Mouse (Mus musculus): ENCODE measurements around the gene Rrbp1.

Rrbp1 gene

GRCm38 (mm10) chr2:144007211-144007610 is 3.9 kb downstream of the Rrbp1 start:
- in situ Hi-C loops (cut with MboI, MseI) = no loop called here

- in situ Hi-C loops (cut with MboI, MseI) = no loop called here
These were observed 4.4 kb downstream of the Rrbp1 start for GRCm38 (mm10) chr2:144006686-144007085.

- in situ Hi-C loops (cut with MboI, MseI) = no loop called here
These were observed 5.7 kb downstream of the Rrbp1 start for GRCm38 (mm10) chr2:144005166-144005955.

- in situ Hi-C loops (cut with MboI, MseI) = loop anchor here in 1 of 2 experiments (5.0 kb wide), 1 partner anchor 229 kb away; no protein-coding TSS in a partner anchor
These were observed 7.5 kb downstream of the Rrbp1 start for GRCm38 (mm10) chr2:144003544-144003943.

DNA sequence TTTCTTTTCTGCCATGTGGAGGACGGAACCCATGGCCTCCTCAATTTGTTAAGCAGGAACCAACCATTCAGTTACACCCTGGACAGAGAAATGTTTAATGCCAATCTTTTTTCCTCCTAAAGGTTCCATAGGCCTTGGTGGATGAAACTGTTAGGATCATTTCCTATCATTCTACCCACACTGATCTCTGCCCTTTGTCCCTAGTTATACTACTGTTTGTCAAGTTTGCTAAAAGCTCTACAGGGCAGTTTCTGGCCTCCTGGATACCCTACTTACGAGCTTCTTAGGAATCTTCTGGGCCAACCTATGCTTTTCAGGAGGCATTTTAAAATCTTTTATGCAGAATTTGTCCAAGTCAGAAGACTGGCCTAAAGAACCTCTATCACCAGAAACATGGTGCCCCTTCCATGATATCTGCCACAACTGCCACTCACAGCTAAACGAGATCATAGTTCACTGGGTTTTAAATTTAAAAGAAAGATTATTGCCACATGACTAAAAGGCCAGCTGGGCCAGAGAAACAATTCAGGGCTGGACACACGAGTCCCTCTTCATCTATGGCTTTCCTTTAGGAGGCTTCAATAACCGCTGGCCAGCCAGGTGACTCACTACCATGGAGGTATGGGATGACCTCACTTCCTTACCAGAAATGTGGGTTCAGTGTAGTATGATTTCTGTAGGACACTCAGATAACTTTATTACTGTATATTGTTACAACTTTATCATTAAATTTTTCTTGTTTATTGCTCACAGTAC is 8.7 kb downstream of the Rrbp1 start:
- in situ Hi-C loops (cut with MboI, MseI) = loop anchor here in 1 of 2 experiments (5.0 kb wide), 1 partner anchor 230 kb away; no protein-coding TSS in a partner anchor

- in situ Hi-C loops (cut with MboI, MseI) = no loop called here
These were observed 18.1 kb downstream of the Rrbp1 start for GRCm38 (mm10) chr2:143992977-143993376.

DNA sequence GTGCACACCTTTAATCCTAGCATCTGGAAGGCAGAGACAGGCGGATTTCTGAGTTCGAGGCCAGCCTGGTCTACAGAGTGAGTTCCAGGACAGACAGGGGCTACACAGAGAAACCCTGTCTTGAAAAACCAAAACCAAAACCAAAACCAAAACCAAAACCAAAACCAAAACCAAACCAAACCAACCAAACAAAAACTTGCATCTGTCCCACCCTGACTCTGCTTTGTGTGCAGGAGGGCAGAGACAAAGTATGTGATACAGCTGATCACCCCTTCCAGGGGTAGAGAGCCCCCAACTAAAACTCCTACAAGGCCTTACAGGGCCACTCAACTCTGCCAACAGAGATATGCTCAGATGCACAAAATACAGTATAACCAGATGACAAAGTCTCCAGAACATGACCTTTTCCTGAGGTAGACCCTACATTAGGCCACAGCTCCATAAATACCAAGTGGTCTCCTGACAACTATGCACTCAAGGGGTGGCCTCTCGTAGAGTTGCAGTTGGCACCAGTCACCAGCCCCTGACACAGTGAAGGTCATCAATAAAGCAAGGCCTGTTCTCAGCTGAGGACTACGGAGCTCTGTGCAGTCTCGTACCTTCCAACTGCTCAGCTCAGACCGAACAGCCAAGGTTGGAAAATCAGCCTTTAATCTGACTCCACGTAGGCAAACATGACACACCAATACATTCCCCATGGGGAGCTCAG is 18.9 kb downstream of the Rrbp1 start:
- in situ Hi-C loops (cut with MboI, MseI) = no loop called here

- in situ Hi-C loops (cut with MboI, MseI) = no loop called here
These were observed 20.1 kb downstream of the Rrbp1 start for GRCm38 (mm10) chr2:143990997-143991396.

DNA sequence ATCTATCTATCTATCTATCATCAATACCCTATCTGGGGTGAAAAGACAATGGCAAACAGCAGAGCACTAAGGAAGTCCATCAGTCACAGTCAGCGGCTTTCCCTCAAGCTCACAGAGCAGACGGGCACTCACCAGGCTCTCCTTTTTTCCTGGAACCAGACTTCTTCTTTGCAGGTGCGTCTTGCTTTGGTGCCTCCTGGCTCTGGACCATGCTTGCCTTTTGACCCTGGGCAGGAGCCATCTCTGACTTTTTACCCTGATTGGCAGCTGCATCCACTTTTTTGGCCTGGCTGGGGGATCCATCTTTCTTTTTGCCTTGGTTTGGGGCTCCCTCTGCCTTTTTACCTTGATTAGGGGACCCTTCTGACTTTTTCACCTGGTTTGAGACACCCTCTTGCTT is 23.0 kb downstream of the Rrbp1 start:
- in situ Hi-C loops (cut with MboI, MseI) = no loop called here

- in situ Hi-C loops (cut with MboI, MseI) = no loop called here
These were observed 23.6 kb downstream of the Rrbp1 start for GRCm38 (mm10) chr2:143987485-143987884.

DNA sequence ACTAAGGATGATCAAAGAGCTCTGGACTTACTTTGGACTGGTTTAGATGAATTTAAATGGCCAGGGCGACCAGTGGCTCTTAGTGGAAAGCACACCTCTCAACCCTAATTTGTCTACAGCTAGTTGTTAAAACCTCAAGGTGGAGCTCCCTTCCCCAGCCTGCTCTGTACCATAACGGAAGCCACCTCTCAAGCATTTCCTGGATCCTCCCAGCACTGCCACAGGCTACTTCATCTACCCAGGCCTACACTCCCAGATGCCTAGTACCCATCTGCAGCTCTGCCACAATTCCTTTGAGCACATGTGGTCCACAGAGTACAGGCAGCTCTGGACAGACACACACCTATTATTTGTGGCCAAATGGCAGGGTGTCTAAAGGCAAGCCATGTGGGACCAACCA is 27.6 kb downstream of the Rrbp1 start:
- in situ Hi-C loops (cut with MboI, MseI) = no loop called here

DNA sequence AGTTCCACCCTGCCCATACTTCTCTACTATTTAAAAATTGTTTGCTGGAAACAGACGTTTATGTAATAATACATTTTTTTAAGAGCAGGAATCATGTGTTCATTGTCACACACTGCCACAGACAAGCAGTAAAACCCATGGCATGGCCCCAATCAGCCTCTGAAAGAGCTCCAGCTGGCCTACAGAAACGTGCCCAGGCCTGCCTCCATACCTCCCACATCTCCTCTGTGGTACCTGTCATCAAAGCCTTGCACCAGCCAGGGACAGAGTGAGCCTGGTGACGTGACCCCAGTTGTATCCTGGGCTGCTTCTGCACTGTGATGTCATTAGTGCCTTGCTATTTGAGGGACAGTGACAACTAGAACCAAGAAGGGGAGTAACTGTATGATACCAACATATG is 28.2 kb downstream of the Rrbp1 start:
- in situ Hi-C loops (cut with MboI, MseI) = no loop called here

- in situ Hi-C loops (cut with MboI, MseI) = no loop called here
These were observed 28.9 kb downstream of the Rrbp1 start for GRCm38 (mm10) chr2:143982152-143982551.

GRCm38 (mm10) chr2:143980781-143981398 is 30.2 kb downstream of the Rrbp1 start:
- in situ Hi-C loops (cut with MboI, MseI) = no loop called here

DNA sequence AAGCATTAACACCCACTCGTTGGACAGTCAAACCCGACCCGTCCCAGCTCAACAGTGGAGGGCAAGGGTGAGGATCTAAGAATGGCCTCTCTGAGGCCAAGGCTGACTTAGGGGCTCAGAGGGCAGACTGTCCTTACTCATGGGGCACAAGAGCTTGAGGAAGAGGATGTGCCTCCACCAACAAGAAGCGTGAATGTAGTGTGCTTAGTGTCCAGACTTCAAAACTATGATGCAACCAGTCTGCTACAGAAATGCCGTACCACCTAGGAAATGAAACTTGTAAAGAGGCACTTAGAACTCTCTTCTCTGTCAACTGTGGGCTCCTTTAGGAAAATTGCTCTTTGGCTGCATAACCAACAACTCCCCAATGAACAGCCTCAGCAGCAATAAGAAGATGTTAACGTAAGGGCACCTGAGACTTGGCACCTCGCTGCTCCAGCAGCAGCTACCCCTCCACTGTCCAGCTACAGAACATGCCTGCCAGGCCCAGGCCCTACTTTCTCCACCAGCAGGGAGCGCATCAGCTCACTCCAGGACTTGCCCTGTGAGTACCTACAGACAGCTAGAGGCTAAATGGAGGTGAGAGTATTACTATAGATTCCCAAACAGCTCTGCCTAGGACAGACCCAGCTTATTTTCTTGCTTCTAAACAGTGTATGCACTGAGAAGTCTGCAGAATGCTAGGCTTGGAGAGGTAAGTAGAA is 32.5 kb downstream of the Rrbp1 start:
- in situ Hi-C loops (cut with MboI, MseI) = no loop called here

- in situ Hi-C loops (cut with MboI, MseI) = no loop called here
These were observed 35.9 kb downstream of the Rrbp1 start for GRCm38 (mm10) chr2:143975146-143975649.

- in situ Hi-C loops (cut with MboI, MseI) = no loop called here
These were observed 37.9 kb downstream of the Rrbp1 start for GRCm38 (mm10) chr2:143973161-143973560.

DNA sequence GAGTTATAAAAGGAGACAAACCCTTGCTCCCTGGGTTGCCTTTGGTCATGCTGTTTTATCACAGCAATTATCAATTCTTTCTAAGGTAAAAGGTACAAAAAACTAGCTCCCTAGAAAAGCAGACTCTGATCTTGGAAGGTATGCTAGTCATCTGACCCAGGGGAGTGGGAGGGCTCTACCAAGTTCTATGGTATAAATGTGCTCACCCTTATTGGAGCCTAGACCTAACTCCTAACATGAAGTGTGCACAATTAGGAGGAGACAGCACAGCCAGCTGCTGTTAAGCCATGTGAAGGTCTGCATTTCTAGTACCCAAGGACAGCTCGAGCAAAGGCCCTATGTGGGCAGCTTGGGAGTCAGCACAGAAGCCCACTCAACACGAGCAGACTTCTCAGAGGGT is 39.2 kb downstream of the Rrbp1 start:
- in situ Hi-C loops (cut with MboI, MseI) = no loop called here

DNA sequence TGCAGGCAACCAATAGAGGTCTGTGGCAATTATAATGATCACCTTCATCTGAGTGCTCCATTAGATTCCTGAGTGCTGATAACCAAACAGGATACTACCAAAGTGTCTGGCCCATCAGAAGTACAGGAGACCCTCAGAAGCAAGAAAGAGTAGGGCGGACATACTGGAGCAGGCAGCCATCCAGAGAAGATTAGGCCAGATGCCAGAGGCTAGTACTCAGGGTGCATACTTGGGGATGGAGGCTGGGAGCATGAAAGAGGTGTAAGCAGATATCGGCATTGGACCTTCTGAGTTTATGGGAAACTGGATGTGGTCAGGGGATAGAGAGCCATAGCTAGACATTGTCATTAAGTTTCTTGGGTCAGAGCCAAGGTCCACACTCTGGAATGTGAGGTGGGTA is 40.2 kb downstream of the Rrbp1 start:
- in situ Hi-C loops (cut with MboI, MseI) = no loop called here

DNA sequence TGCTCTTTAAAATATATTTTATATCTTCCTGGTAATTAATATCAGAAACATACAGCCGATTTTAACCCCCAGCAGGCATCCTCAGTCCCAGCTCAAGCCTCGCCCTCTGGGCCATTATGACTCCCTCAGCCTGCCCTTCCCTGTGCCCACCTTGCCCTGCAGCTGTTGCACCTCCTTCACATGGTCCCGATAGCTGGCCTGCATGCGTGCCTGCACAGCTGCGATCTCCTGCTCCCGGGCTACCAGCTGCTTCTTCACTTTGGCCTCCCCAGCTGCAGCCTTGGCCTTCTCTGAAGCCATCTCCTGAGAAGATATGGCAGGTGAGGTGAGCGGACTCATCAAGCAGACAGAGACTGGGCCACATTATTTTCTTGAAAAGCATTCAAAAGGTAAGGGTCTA is 41.8 kb downstream of the Rrbp1 start:
- in situ Hi-C loops (cut with MboI, MseI) = no loop called here

DNA sequence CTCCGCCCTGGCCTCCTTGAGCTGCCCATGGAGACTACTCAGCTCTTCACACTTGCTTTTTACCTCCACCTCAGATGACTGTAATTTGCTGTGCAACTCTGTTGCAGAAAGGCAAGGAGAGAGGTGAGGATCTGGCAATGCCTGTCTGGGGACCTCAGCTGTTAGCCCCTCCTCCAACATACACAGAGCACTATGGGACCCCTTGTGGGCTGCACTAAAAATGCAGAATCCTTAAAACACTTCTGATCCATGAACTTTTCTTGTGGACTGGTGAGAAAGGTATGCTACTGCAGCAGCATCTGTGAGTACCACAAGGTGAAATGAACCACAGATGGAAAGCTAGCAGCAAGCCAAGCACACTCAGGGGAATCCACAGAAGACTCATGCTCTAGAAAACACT is 47.7 kb downstream of the Rrbp1 start:
- in situ Hi-C loops (cut with MboI, MseI) = no loop called here
